Mouse (Mus musculus) olfactory bulb, adult 2 months (tissue): ENCODE data around the gene Pskh1.

Source experiments
- CTCF ChIP-seq: fragments of 200-500 bp; IDR thresholded peaks from 2 replicates; pipeline ENCODE4 v1.5.1; 2012; ENCODE audit warnings: low read depth, mild to moderate bottlenecking, low read length, moderate library complexity; ENCODE audit not compliant: insufficient read depth
- POLR2A ChIP-seq: fragments of 200-500 bp; IDR thresholded peaks from 2 replicates; pipeline ENCODE4 v1.6.1; 2012; ENCODE audit warnings: mild to moderate bottlenecking, low read depth, low read length, moderate library complexity; ENCODE audit not compliant: insufficient read depth

DNA sequence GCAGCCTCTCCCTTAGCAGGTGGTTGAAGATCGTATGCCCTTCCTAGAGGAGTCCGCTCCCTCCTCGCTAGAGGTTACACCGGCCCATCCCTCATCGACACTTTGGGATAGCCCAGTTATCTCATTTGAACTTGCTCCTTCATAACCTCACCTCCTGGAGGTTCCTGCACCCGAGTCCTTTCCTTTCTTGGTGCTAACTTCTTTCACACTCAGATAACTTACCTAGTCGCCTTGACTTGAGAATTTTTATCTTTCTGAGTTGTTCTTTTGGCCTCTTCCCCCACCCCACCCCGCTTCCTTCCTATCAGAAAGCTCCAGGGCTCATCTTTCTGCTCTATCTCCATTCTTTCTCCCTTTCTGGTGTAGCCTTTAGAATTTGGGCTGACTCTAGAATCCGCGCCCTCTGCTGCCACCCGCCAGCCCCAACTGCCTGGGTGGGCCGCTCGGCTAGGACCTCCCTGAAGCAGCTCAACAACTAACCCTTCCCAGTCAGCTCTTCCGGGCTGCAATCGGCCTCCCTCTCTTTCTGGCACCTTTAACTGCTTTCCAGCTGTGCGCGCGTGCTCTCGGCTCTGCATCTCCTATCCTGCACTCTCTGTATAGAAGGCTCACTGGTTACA lies 66.6 kb downstream of the Pskh1 start:
- TF ChIP-seq CTCF, result no peak
- no peak for TF ChIP-seq POLR2A
